Comparison of ENCODE assay signal across 13 mouse cellular contexts in the genomic region with DNA sequence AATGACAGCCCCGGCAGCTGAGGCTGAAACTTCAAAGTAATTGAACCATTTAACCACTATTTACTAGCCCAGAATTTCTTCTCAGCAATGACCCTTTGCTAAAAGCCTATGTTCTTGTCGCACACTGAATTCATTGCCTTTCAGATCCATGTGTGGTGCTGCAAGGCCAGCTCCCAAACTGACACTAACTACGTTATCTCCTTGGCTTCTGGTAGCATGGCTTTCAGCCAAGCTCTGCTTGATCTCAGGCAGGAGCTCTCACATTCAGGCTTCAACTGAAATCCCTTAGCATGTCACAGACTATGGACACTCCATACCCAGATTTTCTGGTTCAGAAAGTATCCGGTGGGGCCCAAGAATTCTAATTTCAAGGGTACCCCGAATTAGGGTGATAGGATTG.
DNase-seq lines count a peak whose midpoint lies in the region; ATAC-seq and TF ChIP-seq lines count a peak whose summit lies in the region.
"Had no signal": no experiment of that assay in that cellular context is flagged by ENCODE, and none has a peak within 500 bp of the region (broad histone marks: within the 10 kb centered on the region; RNA-seq: fewer than 3 reads in every experiment).

No protein-coding gene starts in this region.

- no peak overlapping the region for H3K4me3 ChIP-seq in heart, adult 2 months
- H3K4me3 ChIP-seq in heart, embryonic 12.5 days = no peak overlapping the region
- no peak overlapping the region for H3K4me3 ChIP-seq in midbrain, embryonic 14.5 days (replicated peaks; ENCODE audit: low read depth, low read length)
- H3K4me3 ChIP-seq in midbrain, embryonic 10.5 days = no peak overlapping the region
- H3K4me3 ChIP-seq in kidney, embryonic 16.5 days (ENCODE audit: low read length) = no peak overlapping the region
- H3K4me3 ChIP-seq: forebrain, embryonic 10.5 days; kidney, embryonic 15.5 days had no signal

- WGBS in heart, adult 2 months = 30% methylated on average over 5 of the region's 5 CpGs
- 38% methylated on average over 5 of the region's 5 CpGs for WGBS in heart, embryonic 12.5 days
- 71% methylated on average over 5 of the region's 5 CpGs for WGBS in midbrain, embryonic 14.5 days
- whole genome bisulfite sequencing in midbrain, embryonic 10.5 days = 90% methylated on average over 5 of the region's 5 CpGs
- WGBS in kidney, embryonic 16.5 days = 48% methylated on average over 5 of the region's 5 CpGs

- no peak for TF ChIP-seq POLR2A in heart, adult 2 months (IDR thresholded peaks at IDR 0.05; ENCODE audit: insufficient read depth, low read depth, low read length)

- no peaks in the 10 kb centered on the region for H3K36me3 ChIP-seq in heart, adult 2 months (ENCODE audit: control insufficient read depth, insufficient read depth, low read length)
- H3K36me3 ChIP-seq in heart, embryonic 12.5 days = no peaks in the 10 kb centered on the region
- H3K36me3 ChIP-seq in midbrain, embryonic 14.5 days (ENCODE audit: control insufficient read depth, insufficient read depth, low read length) = no peaks in the 10 kb centered on the region
- H3K36me3 ChIP-seq in midbrain, embryonic 10.5 days = no peaks in the 10 kb centered on the region
- H3K36me3 ChIP-seq in kidney, embryonic 16.5 days (ENCODE audit: insufficient read depth, low read length) = no peaks in the 10 kb centered on the region
- H3K36me3 ChIP-seq: forebrain, embryonic 10.5 days; kidney, embryonic 15.5 days had no signal

- H3K9me3 ChIP-seq in heart, embryonic 12.5 days (replicated peaks) = no peaks in the 10 kb centered on the region
- H3K9me3 ChIP-seq in midbrain, embryonic 14.5 days (ENCODE audit: control insufficient read depth, low read length) = no peaks in the 10 kb centered on the region
- H3K9me3 ChIP-seq in midbrain, embryonic 10.5 days (replicated peaks) = no peaks in the 10 kb centered on the region
- H3K9me3 ChIP-seq in kidney, embryonic 16.5 days (ENCODE audit: low read length) = no peaks in the 10 kb centered on the region
- H3K9me3 ChIP-seq: forebrain, embryonic 10.5 days; kidney, embryonic 15.5 days had no signal

- no peaks in the 10 kb centered on the region for H3K4me1 ChIP-seq in heart, adult 2 months (ENCODE audit: control insufficient read depth, insufficient read depth, low read length)
- peaks cover 12% of the 10 kb centered on the region; the same call in 1 of the 2 replicates for H3K4me1 ChIP-seq in heart, embryonic 12.5 days (replicated peaks)
- peaks cover 8% of the 10 kb centered on the region; the same call in 1 of the 2 replicates for H3K4me1 ChIP-seq in midbrain, embryonic 14.5 days (ENCODE audit: control insufficient read depth, insufficient read depth, low read length)
- peaks cover 6% of the 10 kb centered on the region; the same call in 1 of the 2 replicates for H3K4me1 ChIP-seq in midbrain, embryonic 10.5 days
- H3K4me1 ChIP-seq in kidney, embryonic 16.5 days (ENCODE audit: insufficient read depth, low read length) = no peaks in the 10 kb centered on the region
- H3K4me1 ChIP-seq: forebrain, embryonic 10.5 days; kidney, embryonic 15.5 days had no signal

- no peaks in the 10 kb centered on the region for H3K27me3 ChIP-seq in heart, adult 2 months (ENCODE audit: control insufficient read depth, insufficient read depth, low read length)
- H3K27me3 ChIP-seq in heart, embryonic 12.5 days (replicated peaks) = no peaks in the 10 kb centered on the region
- no peaks in the 10 kb centered on the region for H3K27me3 ChIP-seq in midbrain, embryonic 14.5 days (ENCODE audit: control insufficient read depth, insufficient read depth, low read length)
- no peaks in the 10 kb centered on the region for H3K27me3 ChIP-seq in midbrain, embryonic 10.5 days (ENCODE audit: low read depth, poor library complexity, severe bottlenecking)
- H3K27me3 ChIP-seq in kidney, embryonic 16.5 days (ENCODE audit: insufficient read depth, low read length) = no peaks in the 10 kb centered on the region
- H3K27me3 ChIP-seq: CH12.LX; kidney, embryonic 15.5 days had no signal

- no peak for ATAC-seq in heart, embryonic 12.5 days (ENCODE audit: insufficient number of reproducible peaks, low FRiP score)
- ATAC-seq in midbrain, embryonic 14.5 days (ENCODE audit: low FRiP score, low TSS enrichment) = no peak
- no peak for ATAC-seq in kidney, embryonic 16.5 days (ENCODE audit: low FRiP score, low TSS enrichment)

- TF ChIP-seq EP300 in heart, adult 2 months (IDR thresholded peaks at IDR 0.05; ENCODE audit: insufficient read depth, low read depth, low read length) = no peak

- TF ChIP-seq CTCF in heart, adult 2 months (IDR thresholded peaks at IDR 0.05) = peak; percentile 16; the same call in 1 of the 2 replicates

- no peaks in the 10 kb centered on the region for H3K79me2 ChIP-seq in heart, adult 2 months (replicated peaks; ENCODE audit: control insufficient read depth, insufficient read depth, low read length)

- peak; percentile 22 to 47 for DNase-seq in heart, adult 2 months
- peak; percentile 25 for DNase-seq in midbrain, embryonic 14.5 days
- no peak for DNase-seq in midbrain, embryonic 10.5 days (ENCODE audit: low spot score)
- peak; percentile 10 for DNase-seq in brain, adult 2 months (ENCODE audit: low read depth, low spot score)
- peak; percentile 16 for DNase-seq in ovary, postnatal 36 days (ENCODE audit: low spot score)
- DNase-seq in spleen, postnatal 36 days (ENCODE audit: low spot score in 2 of 2) = no peak
- DNase-seq: layer of hippocampus, postnatal 36 days had no signal

- no peak overlapping the region for H3K9ac ChIP-seq in heart, adult 2 months (ENCODE audit: low read depth, low read length)
- H3K9ac ChIP-seq in heart, embryonic 12.5 days = no peak overlapping the region
- H3K9ac ChIP-seq in midbrain, embryonic 14.5 days (replicated peaks; ENCODE audit: low read length) = no peak overlapping the region
- H3K9ac ChIP-seq in kidney, embryonic 16.5 days (replicated peaks; ENCODE audit: low read length) = no peak overlapping the region
- H3K9ac ChIP-seq: kidney, embryonic 15.5 days had no signal

- no peak overlapping the region for H3K27ac ChIP-seq in heart, adult 2 months
- H3K27ac ChIP-seq in heart, embryonic 12.5 days (ENCODE audit: poor library complexity, severe bottlenecking) = no peak overlapping the region
- no peak overlapping the region for H3K27ac ChIP-seq in midbrain, embryonic 14.5 days (replicated peaks; ENCODE audit: low read depth, low read length)
- no peak overlapping the region for H3K27ac ChIP-seq in midbrain, embryonic 10.5 days (replicated peaks)
- H3K27ac ChIP-seq in kidney, embryonic 16.5 days (ENCODE audit: low read length) = no peak overlapping the region
- H3K27ac ChIP-seq: forebrain, embryonic 10.5 days; kidney, embryonic 15.5 days; macrophage had no signal

- H3K4me2 ChIP-seq in heart, embryonic 12.5 days = no peak overlapping the region
- H3K4me2 ChIP-seq in midbrain, embryonic 14.5 days (ENCODE audit: low read length) = no peak overlapping the region
- no peak overlapping the region for H3K4me2 ChIP-seq in kidney, embryonic 16.5 days (replicated peaks; ENCODE audit: low read depth, low read length)
- H3K4me2 ChIP-seq: kidney, embryonic 15.5 days had no signal

- intact Hi-C loops in heart, adult 2 months (cut with DNase I) = no loop called here

Comparison
In these comparisons a context has a peak if more than half of its experiments do, and no peak if none do; other contexts are left out.
1. DNase-seq: peak in heart, adult 2 months (2 of 2), midbrain, embryonic 14.5 days (single experiment), brain, adult 2 months (single experiment) and ovary, postnatal 36 days (single experiment); none in midbrain, embryonic 10.5 days (single experiment) and spleen, postnatal 36 days (0 of 2).